Mouse (Mus musculus): Measurements from ENCODE around the gene Mrpl49. TPM values are rescaled to one million over a fixed set of nuclear protein-coding genes. Genes with fewer than 3 reads are reported as not detected.

Gene Mrpl49
- total RNA-seq (2014; fragmentation: Nextera tagmentation) (46.6 and 51.6 TPM in 2 replicates), total RNA-seq (2017) (46.9 and 52.4 TPM in 2 replicates), polyA plus RNA-seq (2012) (41.8 and 46.8 TPM in 2 replicates)

DNA sequence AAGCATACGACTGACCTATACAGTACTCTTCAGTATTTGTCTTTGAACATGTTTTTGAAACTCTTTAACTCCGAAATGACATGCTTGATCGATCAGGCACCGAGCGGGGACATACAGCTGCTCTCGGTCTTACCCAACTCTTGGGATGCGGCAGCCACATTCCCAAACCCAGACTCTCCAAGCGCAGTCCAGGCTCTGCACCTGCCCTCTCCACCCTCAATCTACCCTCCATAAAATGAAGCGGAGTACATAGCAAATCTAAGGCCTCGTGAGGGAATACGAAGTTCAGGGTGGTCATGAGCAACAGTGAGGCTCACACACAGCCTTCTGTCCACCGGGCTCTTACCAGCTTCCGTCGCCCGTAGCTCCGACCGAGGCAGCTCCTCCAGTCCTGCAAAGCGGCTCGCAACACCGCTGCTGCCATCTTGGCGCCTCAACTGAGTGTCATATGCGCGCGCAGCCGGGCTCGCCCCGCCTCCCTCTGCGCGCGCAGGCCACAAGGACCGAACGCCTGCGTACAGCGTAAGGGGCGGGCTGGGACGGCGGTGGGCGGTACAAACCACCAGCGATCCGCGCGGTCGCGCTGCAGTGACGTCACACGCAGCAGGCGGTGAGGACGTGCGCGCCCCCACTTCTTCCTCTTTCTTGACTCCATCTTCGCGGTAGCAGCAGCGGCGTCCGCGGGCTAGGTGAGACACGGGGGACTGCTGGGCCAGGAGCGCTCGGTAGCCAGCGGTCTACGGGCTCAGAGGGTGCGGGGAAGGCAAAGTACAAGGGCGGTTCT, at the start of gene Mrpl49, which contains the start of gene Fau:
TSS of gene Mrpl49 (minus strand) at position 473 of the 784 bp plus-strand sequence.
TSS of gene Fau (plus strand) at position 532 of the 784 bp plus-strand sequence.
- Histone ChIP-seq H3K4me1 (ENCODE audit: insufficient read depth, low read depth, low read length) (peaks cover 68% of the 10 kb centered on the region), H3K36me3 (replicated peaks) (peaks cover 75% of the 10 kb centered on the region)
- DNase-seq (ENCODE audit: low spot score): peak; percentile 80

DNA sequence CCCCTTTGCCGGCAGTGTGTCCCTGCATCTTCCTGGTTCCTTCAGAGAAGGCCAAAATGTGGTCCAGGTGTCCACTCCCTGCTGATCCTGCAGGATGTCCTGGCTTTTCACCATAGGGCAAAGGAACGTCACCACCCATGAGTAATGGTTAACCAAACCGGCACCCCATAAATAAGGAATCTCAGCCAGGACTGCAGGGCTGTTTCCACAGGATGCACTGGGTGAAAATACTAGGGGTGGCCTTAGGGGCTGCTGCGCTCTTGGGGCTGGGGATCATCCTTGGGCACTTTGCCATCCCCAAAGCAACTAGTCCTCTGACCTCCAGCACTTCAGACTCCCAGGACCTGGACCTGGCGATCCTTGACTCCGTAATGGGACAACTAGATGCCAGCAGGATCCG, 48.0 kb upstream of the Mrpl49 start, which contains the start of gene Naaladl1:
TSS of gene Naaladl1 (plus strand) at position 197 of the 400 bp plus-strand sequence.
- Histone ChIP-seq H3K4me1 (ENCODE audit: insufficient read depth, low read depth, low read length) (peaks cover 62% of the 10 kb centered on the region), H3K9me3 (replicated peaks) (no peaks in the 10 kb centered on the region), H3K27me3 (ENCODE audit: insufficient read depth, low read length) (peaks cover 2% of the 10 kb centered on the region; the same call in 1 of the 2 replicates), H3K4me3 (ENCODE audit: low read depth, low read length) (peak within 1 kb of the TSS; percentile 31; the same call in 1 of the 2 replicates), H3K36me3 (replicated peaks) (peaks cover 31% of the 10 kb centered on the region)
- no peak for TF ChIP-seq TAL1 (conservative IDR thresholded peaks at IDR 0.05; ENCODE audit: low read depth, low read length)
- TF ChIP-seq GATA2 (IDR thresholded peaks at IDR 0.05; ENCODE audit: borderline replicate concordance, low read depth, low read length): no peak
- TF ChIP-seq GATA1 (IDR thresholded peaks at IDR 0.05; ENCODE audit: borderline replicate concordance, low read length): no peak
- TF ChIP-seq POLR2AphosphoS5 (IDR thresholded peaks at IDR 0.05; ENCODE audit: insufficient replicate concordance, low read depth, low read length): no peak
- TF ChIP-seq CTCF (IDR thresholded peaks at IDR 0.05; ENCODE audit: low read depth, low read length): no peak
- ATAC-seq (ENCODE audit: extremely low read depth, insufficient number of reproducible peaks, low FRiP score, poor library complexity, severe bottlenecking) (no peak), DNase-seq (ENCODE audit: low spot score) (no peak)

More for the DNA sequence above, at the start of gene Mrpl49, which contains the start of gene Fau:
- Histone ChIP-seq H3K27me3 (ENCODE audit: insufficient read depth, low read length) (no peaks in the 10 kb centered on the region), H3K9me3 (replicated peaks) (no peaks in the 10 kb centered on the region), H3K4me3 (ENCODE audit: low read depth, low read length) (peak within 1 kb of the TSS; percentile 97)
- ATAC-seq (ENCODE audit: extremely low read depth, insufficient number of reproducible peaks, low FRiP score, poor library complexity, severe bottlenecking): peak; percentile 69
- no peak for TF ChIP-seq GATA1 (IDR thresholded peaks at IDR 0.05; ENCODE audit: borderline replicate concordance, low read length)
- no peak for TF ChIP-seq TAL1 (conservative IDR thresholded peaks at IDR 0.05; ENCODE audit: low read depth, low read length)
- TF ChIP-seq CTCF (IDR thresholded peaks at IDR 0.05; ENCODE audit: low read depth, low read length): no peak
- no peak for TF ChIP-seq POLR2AphosphoS5 (IDR thresholded peaks at IDR 0.05; ENCODE audit: insufficient replicate concordance, low read depth, low read length)
- no peak for TF ChIP-seq GATA2 (IDR thresholded peaks at IDR 0.05; ENCODE audit: borderline replicate concordance, low read depth, low read length)

DNA sequence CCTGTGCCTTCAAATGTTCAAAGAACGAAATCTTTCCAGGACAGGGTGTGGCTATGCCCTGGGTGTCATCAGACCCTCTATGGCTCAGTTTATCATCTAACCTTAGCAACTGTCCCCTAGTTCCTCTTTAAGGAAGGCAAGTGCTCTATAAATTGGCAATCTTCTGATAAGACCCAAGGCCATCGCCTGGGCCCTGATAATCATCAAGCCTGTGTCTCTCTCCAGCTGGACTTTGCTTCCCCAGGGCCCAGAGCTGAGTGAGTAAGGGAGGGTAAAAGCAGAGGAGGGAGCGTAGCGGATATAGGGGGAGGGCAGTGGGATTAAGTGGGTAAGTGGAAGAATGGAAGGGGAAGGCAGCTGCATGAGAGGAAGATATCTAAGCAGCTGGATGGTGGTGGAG, 46.9 kb upstream of the Mrpl49 start:
- Histone ChIP-seq H3K27me3 (ENCODE audit: insufficient read depth, low read length) (no peaks in the 10 kb centered on the region; the same call in 1 of the 2 replicates), H3K36me3 (replicated peaks) (peaks cover 37% of the 10 kb centered on the region), H3K9me3 (replicated peaks) (no peaks in the 10 kb centered on the region), H3K4me3 (ENCODE audit: low read depth, low read length) (peak overlapping the region; percentile 31; the same call in 1 of the 2 replicates), H3K4me1 (ENCODE audit: insufficient read depth, low read depth, low read length) (peaks cover 62% of the 10 kb centered on the region)
- DNase-seq (ENCODE audit: low spot score) (peak; percentile 65), ATAC-seq (ENCODE audit: extremely low read depth, insufficient number of reproducible peaks, low FRiP score, poor library complexity, severe bottlenecking) (peak; percentile 77)
- no peak for TF ChIP-seq GATA2 (IDR thresholded peaks at IDR 0.05; ENCODE audit: borderline replicate concordance, low read depth, low read length)
- no peak for TF ChIP-seq CTCF (IDR thresholded peaks at IDR 0.05; ENCODE audit: low read depth, low read length)
- no peak; the same call in 1 of the 2 replicates for TF ChIP-seq TAL1 (conservative IDR thresholded peaks at IDR 0.05; ENCODE audit: low read depth, low read length)
- no peak for TF ChIP-seq GATA1 (IDR thresholded peaks at IDR 0.05; ENCODE audit: borderline replicate concordance, low read length)
- TF ChIP-seq POLR2AphosphoS5 (IDR thresholded peaks at IDR 0.05; ENCODE audit: insufficient replicate concordance, low read depth, low read length): no peak

DNA sequence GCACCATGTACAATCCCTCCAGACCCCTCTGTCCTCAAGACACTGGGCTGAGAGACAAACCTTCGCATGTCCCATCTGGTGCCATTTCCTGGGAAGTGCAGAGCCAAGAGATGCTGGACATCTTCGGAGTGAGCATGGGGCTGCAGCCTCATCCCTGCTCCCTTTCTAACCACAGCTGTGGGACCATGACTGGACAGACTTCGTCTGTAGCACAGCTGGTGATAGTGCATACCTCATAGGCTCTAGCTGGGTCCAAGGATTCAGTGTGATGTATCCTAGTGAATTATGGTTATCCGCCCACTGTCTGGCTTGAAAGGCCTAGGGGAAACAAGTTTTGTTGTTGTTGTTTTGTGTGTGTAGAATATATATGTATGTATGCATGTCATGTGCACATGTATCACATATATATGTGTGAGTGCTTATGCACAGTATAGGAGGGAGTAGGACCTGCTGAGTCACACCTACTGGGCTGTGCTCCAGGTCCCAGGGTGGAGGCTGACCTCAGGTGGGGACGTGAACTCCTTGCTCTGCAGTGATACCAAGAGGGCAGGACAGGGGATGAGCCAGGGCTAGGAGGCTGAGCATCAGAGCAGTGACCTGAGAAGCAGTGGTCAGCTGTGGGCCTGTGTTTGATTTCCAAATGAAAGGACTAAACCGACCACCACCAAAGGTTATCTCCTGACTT, 44.7 kb upstream of the Mrpl49 start:
- no peaks in the 10 kb centered on the region for H3K9me3 ChIP-seq (replicated peaks)
- DNase-seq (ENCODE audit: low spot score) (no peak), ATAC-seq (ENCODE audit: extremely low read depth, insufficient number of reproducible peaks, low FRiP score, poor library complexity, severe bottlenecking) (no peak)
- H3K4me3 ChIP-seq (ENCODE audit: low read depth, low read length): no peak overlapping the region; the same call in 1 of the 2 replicates
- H3K4me1 ChIP-seq (ENCODE audit: insufficient read depth, low read depth, low read length): peaks cover 53% of the 10 kb centered on the region
- no peak for TF ChIP-seq GATA1 (IDR thresholded peaks at IDR 0.05; ENCODE audit: borderline replicate concordance, low read length)
- no peak for TF ChIP-seq CTCF (IDR thresholded peaks at IDR 0.05; ENCODE audit: low read depth, low read length)
- TF ChIP-seq POLR2AphosphoS5 (IDR thresholded peaks at IDR 0.05; ENCODE audit: insufficient replicate concordance, low read depth, low read length): no peak
- no peak for TF ChIP-seq TAL1 (conservative IDR thresholded peaks at IDR 0.05; ENCODE audit: low read depth, low read length)
- no peak for TF ChIP-seq GATA2 (IDR thresholded peaks at IDR 0.05; ENCODE audit: borderline replicate concordance, low read depth, low read length)
- peaks cover 49% of the 10 kb centered on the region for H3K36me3 ChIP-seq (replicated peaks)
- no peaks in the 10 kb centered on the region for H3K27me3 ChIP-seq (ENCODE audit: insufficient read depth, low read length)

DNA sequence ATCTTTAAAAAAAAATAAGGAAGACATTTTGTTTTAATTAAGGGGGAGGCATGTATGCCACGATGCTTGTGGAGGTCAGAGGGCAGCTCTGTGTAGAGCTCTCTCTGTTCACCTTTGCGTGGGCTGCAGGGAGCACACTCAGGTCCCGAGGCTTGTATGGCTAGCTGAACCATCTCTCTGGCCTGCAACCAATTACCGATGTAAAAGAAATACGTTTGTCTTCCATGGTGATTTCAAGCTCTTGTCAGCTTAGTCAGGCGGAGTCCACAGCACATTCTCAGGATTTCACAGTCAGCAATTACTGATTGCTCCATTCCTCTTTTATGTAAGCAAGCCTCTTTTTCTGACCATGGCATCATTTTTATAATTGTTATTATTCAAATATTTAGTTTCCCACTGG, 43.6 kb upstream of the Mrpl49 start:
- no peak overlapping the region for H3K4me3 ChIP-seq (ENCODE audit: low read depth, low read length)
- H3K4me1 ChIP-seq (ENCODE audit: insufficient read depth, low read depth, low read length): peaks cover 46% of the 10 kb centered on the region
- H3K36me3 ChIP-seq (replicated peaks): peaks cover 53% of the 10 kb centered on the region
- ATAC-seq (ENCODE audit: extremely low read depth, insufficient number of reproducible peaks, low FRiP score, poor library complexity, severe bottlenecking) (no peak), DNase-seq (ENCODE audit: low spot score) (no peak)
- H3K27me3 ChIP-seq (ENCODE audit: insufficient read depth, low read length): no peaks in the 10 kb centered on the region
- no peaks in the 10 kb centered on the region for H3K9me3 ChIP-seq (replicated peaks)
- TF ChIP-seq CTCF (IDR thresholded peaks at IDR 0.05; ENCODE audit: low read depth, low read length) (no peak), POLR2AphosphoS5 (IDR thresholded peaks at IDR 0.05; ENCODE audit: insufficient replicate concordance, low read depth, low read length) (no peak), TAL1 (conservative IDR thresholded peaks at IDR 0.05; ENCODE audit: low read depth, low read length) (no peak), GATA2 (IDR thresholded peaks at IDR 0.05; ENCODE audit: borderline replicate concordance, low read depth, low read length) (no peak), GATA1 (IDR thresholded peaks at IDR 0.05; ENCODE audit: borderline replicate concordance, low read length) (no peak)
